Mouse (Mus musculus): Measurements from ENCODE around the gene Sun2. TPM values are rescaled to one million over a fixed set of nuclear protein-coding genes. Genes with fewer than 3 reads are reported as not detected.

Sun2 gene
- polyA plus RNA-seq (2012; rRNA removed) = 5.3 and 6.8 TPM in 2 replicates

DNA sequence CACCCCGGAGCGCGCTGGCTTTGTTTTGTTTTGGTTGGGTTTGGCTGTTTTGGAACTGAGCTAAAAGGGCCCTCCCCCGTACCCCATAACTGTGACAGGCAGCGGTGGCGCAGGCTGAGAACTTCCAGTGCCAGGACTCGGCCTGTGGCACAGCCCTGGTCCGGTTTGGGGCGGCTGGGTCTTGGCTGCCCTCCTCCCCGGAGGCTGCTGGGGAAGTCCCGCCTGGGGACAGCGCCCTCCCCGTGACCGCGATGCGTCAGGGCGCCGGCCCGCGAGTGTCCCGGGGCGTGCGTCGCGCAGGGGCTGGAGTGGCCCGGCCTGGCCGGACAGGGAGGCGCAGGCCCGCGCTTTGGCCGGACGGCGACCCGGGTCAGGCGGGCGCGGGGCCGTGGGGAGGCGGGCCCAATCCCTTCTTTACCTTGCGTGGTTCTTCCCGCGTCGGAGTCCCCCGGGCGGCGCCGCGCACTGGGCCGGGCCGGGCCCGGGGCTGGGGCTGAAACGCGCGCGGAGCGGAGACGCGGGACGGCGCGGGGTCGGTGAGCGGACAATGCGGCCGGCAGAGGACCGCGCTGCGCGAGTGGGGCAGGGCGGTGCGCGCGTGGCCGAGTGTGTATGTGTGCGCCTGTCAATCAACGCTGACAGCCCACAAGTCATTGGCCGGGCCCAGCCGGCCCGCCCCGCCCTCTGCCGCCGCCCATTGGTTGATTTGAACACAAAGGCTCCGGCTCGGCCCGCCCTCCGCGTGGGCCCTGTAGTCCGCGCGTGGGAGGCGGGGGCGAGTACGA is at the start of gene Sun2:
TSS of gene Sun2 (minus strand) at position 616 of the 785 bp plus-strand sequence.

DNA sequence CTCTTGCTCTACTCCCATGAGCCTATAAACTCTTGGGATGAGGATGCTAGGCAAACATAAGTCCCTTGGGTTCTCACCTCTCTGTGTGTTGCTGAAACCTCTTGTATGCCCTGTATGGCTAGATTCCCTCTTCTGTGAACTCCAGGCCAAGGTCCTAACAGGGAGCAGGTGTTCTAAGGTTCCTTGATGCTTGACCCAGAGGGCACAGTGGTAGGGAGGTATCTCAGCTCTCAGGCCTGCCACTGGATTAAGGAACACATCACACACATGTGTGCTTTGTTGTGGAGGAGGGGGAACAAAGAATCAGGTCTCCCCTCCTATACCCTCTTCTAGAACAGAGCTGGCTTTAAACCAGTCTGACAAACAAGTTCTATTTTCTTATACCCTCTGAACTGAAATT is 35.4 kb upstream of the Sun2 start, which contains the start of gene Dnal4:
TSS of gene Dnal4 (minus strand) at position 101 of the 400 bp plus-strand sequence.

DNA sequence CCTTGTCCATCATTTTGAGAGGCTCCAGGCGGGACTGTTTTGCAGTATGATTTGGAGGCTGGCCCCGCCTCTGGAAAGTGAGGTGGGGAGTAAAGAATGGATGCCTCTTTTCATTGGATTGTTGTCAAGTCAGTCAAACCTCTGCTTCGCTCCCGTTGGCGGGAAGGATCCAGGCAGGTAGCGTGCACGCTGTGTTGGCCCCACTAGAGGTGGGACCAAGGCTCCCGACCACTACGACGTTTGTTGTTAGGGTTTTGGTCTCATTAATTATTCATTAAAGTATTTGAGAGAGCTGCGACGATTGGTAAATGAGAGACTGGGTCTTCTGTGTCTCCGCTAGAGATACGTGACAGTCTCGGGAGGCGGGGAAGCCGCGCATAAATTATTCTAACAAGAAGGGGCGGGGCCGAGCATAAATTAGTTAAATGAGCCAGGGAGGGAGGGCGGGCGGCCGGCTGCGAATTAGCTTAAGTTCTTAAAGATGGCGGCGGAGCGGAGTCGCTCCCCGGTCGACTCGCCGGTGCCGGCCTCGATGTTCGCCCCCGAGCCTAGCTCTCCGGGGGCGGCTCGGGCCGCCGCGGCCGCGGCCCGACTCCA is 51.8 kb downstream of the Sun2 start, which contains the start of gene Gtpbp1:
TSS of gene Gtpbp1 (plus strand) at position 420 of the 597 bp plus-strand sequence.

DNA sequence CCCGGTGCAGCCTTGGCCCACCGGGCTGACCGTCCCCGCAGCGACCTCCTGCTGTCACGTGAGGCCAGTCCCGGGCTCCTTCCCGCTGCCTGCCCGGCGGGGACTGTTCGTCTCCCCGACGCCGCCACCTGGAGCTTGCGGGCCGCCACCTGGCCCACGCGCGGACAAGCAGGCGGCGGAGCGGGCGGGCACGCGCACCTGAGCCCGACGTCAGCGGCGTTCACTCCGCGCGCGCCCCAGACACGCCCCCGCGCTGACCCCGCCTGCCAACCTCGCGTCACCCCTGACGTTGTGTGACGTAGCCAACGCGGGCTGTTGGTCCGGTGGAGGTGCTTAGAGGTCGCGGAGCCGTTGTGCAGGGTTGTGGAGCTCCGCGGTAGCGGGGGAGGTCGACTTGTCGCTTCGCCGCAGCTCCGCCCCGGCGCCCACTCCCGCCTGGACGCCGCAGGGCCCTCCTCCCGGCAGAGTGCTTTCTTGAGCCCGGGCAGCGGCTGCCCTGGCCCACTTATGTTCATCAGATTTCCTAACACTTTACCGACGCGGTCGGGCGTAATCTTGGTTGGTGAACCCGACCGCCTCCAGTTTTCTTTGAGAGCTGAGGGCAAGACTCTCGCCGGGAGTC is 54.6 kb downstream of the Sun2 start, which contains the start of gene Josd1:
TSS of gene Josd1 (minus strand) at position 274 of the 622 bp plus-strand sequence.

Other genes with a start within 250 kb of the Sun2 start
- 0.01 TPM in 1 of 2 replicates, not detected in the other for gene Kcnj4, start 237.3 kb downstream of the Sun2 start, polyA plus RNA-seq (2012; rRNA removed)
- gene Kdelr3, start 226.1 kb downstream of the Sun2 start, polyA plus RNA-seq (2012; rRNA removed) = 2.5 and 3.4 TPM in 2 replicates
- 99.7 and 119 TPM in 2 replicates for gene Ddx17, start 195.8 kb downstream of the Sun2 start, polyA plus RNA-seq (2012; rRNA removed)
- 0.37 and 0.56 TPM in 2 replicates for gene Dmc1, start 137.4 kb downstream of the Sun2 start, polyA plus RNA-seq (2012; rRNA removed)
- 0.47 and 0.58 TPM in 2 replicates for gene Fam227a, start 83.6 kb downstream of the Sun2 start, polyA plus RNA-seq (2012; rRNA removed)
- gene Cby1, start 83.3 kb downstream of the Sun2 start, polyA plus RNA-seq (2012; rRNA removed) = 5.4 and 5.5 TPM in 2 replicates
- gene Tomm22, start 71.7 kb downstream of the Sun2 start, polyA plus RNA-seq (2012; rRNA removed) = 59.4 and 75.8 TPM in 2 replicates
- gene Josd1, start 54.6 kb downstream of the Sun2 start, polyA plus RNA-seq (2012; rRNA removed) = 17.7 and 22.5 TPM in 2 replicates
- gene Gtpbp1, start 51.7 kb downstream of the Sun2 start, polyA plus RNA-seq (2012; rRNA removed) = 20.3 and 25.3 TPM in 2 replicates
- gene Dnal4, start 35.3 kb upstream of the Sun2 start, polyA plus RNA-seq (2012; rRNA removed) = 5.7 and 5.9 TPM in 2 replicates
- 0.10 and 0.11 TPM in 2 replicates for gene Nptxr, start 62.2 kb upstream of the Sun2 start, polyA plus RNA-seq (2012; rRNA removed)
- gene Npcd, start 91.7 kb upstream of the Sun2 start, polyA plus RNA-seq (2012; rRNA removed) = 0.03 TPM in 1 of 2 replicates, not detected in the other
- 6.3 and 7.2 TPM in 2 replicates for gene Cbx6, start 92.2 kb upstream of the Sun2 start, polyA plus RNA-seq (2012; rRNA removed)
- gene Apobec3, start 149.1 kb upstream of the Sun2 start, polyA plus RNA-seq (2012; rRNA removed) = 27.3 and 33.4 TPM in 2 replicates
- 2.2 and 2.3 TPM in 2 replicates for gene Cbx7, start 228.6 kb upstream of the Sun2 start, polyA plus RNA-seq (2012; rRNA removed)